Mouse (Mus musculus) CH12.LX (cell line): ENCODE measurements around the gene Qk. TPM values are rescaled to one million over a fixed set of nuclear protein-coding genes. Genes with fewer than 3 reads are reported as not detected.

Source experiments
- DNase-seq: peaks from one replicate; pipeline ENCODE4 v3.0.0-alpha.2; 2013; ENCODE audit errors: extremely low read depth
- H3K27ac ChIP-seq: 2 replicates; pipeline ENCODE4 v1.5.1; 2012; ENCODE audit warnings: low read depth, mild to moderate bottlenecking, control low read depth, moderate library complexity; ENCODE audit not compliant: insufficient read depth
- H3K27me3 ChIP-seq: replicated peaks from 2 replicates; pipeline ENCODE3; 2012; ENCODE audit warnings: inconsistent platforms
- H3K36me3 ChIP-seq, 2 experiments: replicated peaks in 1 of 2; 2 replicates each; pipeline versions ENCODE3 to v1.6.1; 2012; ENCODE audit warnings: inconsistent platforms in 1 of 2, low read length in 1 of 2, mild to moderate bottlenecking in 1 of 2, mixed read lengths in 1 of 2, moderate library complexity in 1 of 2; ENCODE audit not compliant: control insufficient read depth in 1 of 2, insufficient read depth in 1 of 2
- H3K4me1 ChIP-seq, 2 experiments: 2 replicates each; pipeline ENCODE4 v1.6.1; 2012; ENCODE audit warnings: inconsistent platforms in 1 of 2, moderate library complexity in 1 of 2; ENCODE audit not compliant: insufficient read depth in 2 of 2, control insufficient read depth in 1 of 2
- H3K4me2 ChIP-seq: 2 replicates; pipeline ENCODE4 v1.6.1; 2012; ENCODE audit warnings: low read depth, mild to moderate bottlenecking, control low read depth; ENCODE audit not compliant: poor library complexity, insufficient read depth, severe bottlenecking
- H3K4me3 ChIP-seq, 3 experiments: fragments of 150-350 bp in 1 of 3; sonication (generic) in 1 of 3; replicated peaks in 1 of 3; 2 replicates each; pipeline versions ENCODE3 to v1.5.1; 2011 to 2012; ENCODE audit warnings: low read depth in 2 of 3, low read length in 2 of 3, mild to moderate bottlenecking in 2 of 3, moderate library complexity in 2 of 3, control low read depth in 1 of 3, improper control_type of control experiment in 1 of 3, inconsistent platforms in 1 of 3, mixed read lengths in 1 of 3; ENCODE audit not compliant: poor library complexity in 1 of 3
- H3K79me2 ChIP-seq: replicated peaks from 2 replicates; pipeline ENCODE4 v1.6.1; 2012; ENCODE audit warnings: mild to moderate bottlenecking, moderate library complexity; ENCODE audit not compliant: control insufficient read depth, poor library complexity, insufficient read depth, severe bottlenecking; ENCODE audit errors: extremely low read depth
- H3K9ac ChIP-seq: 2 replicates; pipeline ENCODE4 v1.6.1; 2012; ENCODE audit warnings: low read depth, mild to moderate bottlenecking, control low read depth, moderate library complexity; ENCODE audit not compliant: insufficient read depth
- H3K9me3 ChIP-seq: replicated peaks from 2 replicates; pipeline ENCODE3; 2012; ENCODE audit warnings: low read length, inconsistent platforms, mixed read lengths
- BHLHE40 ChIP-seq: IDR thresholded peaks from 2 replicates; pipeline ENCODE4 v1.6.1; 2011; ENCODE audit warnings: mild to moderate bottlenecking, low read depth, low read length, improper control_type of control experiment
- CHD1 ChIP-seq: IDR thresholded peaks from 2 replicates; pipeline ENCODE4 v1.6.1; 2012; ENCODE audit warnings: low read depth, low read length, improper control_type of control experiment, inconsistent platforms
- CHD2 ChIP-seq: IDR thresholded peaks from 2 replicates; pipeline ENCODE4 v1.6.1; 2011; ENCODE audit warnings: low read length, improper control_type of control experiment
- ELF1 ChIP-seq: IDR thresholded peaks from 2 replicates; pipeline ENCODE4 v1.6.1; 2014; ENCODE audit warnings: low read depth, mild to moderate bottlenecking, inconsistent platforms, low read length, improper control_type of control experiment
- HCFC1 ChIP-seq: IDR thresholded peaks from 2 replicates; pipeline ENCODE4 v1.6.1; 2012; ENCODE audit warnings: low read depth, mild to moderate bottlenecking, inconsistent platforms, low read length, improper control_type of control experiment
- MAFK ChIP-seq: IDR thresholded peaks from 2 replicates; pipeline ENCODE4 v1.6.1; 2011; ENCODE audit warnings: low read length, improper control_type of control experiment; ENCODE audit not compliant: insufficient replicate concordance
- MAZ ChIP-seq: IDR thresholded peaks from 2 replicates; pipeline ENCODE4 v1.6.1; 2012; ENCODE audit warnings: low read depth, mild to moderate bottlenecking, inconsistent platforms, low read length, improper control_type of control experiment, moderate library complexity
- MEF2A ChIP-seq: IDR thresholded peaks from 2 replicates; pipeline ENCODE4 v1.6.1; 2014; ENCODE audit warnings: low read depth, mild to moderate bottlenecking, inconsistent platforms, low read length, improper control_type of control experiment, borderline replicate concordance
- MXI1 ChIP-seq: IDR thresholded peaks from 2 replicates; pipeline ENCODE4 v1.6.1; 2011; ENCODE audit warnings: mild to moderate bottlenecking, low read depth, low read length, improper control_type of control experiment
- MYC ChIP-seq: IDR thresholded peaks from 2 replicates; pipeline ENCODE4 v1.6.1; 2011; ENCODE audit warnings: low read depth, mild to moderate bottlenecking, improper control_type of control experiment, low read length
- NRF1 ChIP-seq: IDR thresholded peaks from 2 replicates; pipeline ENCODE4 v1.6.1; 2014; ENCODE audit warnings: low read depth, mild to moderate bottlenecking, inconsistent platforms, low read length, improper control_type of control experiment, moderate library complexity
- POLR2AphosphoS2 ChIP-seq: IDR thresholded peaks from 2 replicates; pipeline ENCODE4 v1.6.1; 2011; ENCODE audit warnings: low read depth, low read length, improper control_type of control experiment
- RAD21 ChIP-seq: IDR thresholded peaks from 2 replicates; pipeline ENCODE4 v1.6.1; 2011; ENCODE audit warnings: low read depth, mild to moderate bottlenecking, low read length, improper control_type of control experiment, moderate library complexity
- RCOR1 ChIP-seq: conservative IDR thresholded peaks from 2 replicates; pipeline ENCODE4 v1.6.1; 2012; ENCODE audit warnings: low read depth, mild to moderate bottlenecking, inconsistent platforms, low read length, improper control_type of control experiment
- SIN3A ChIP-seq: IDR thresholded peaks from 2 replicates; pipeline ENCODE4 v1.6.1; 2012; ENCODE audit warnings: low read length, improper control_type of control experiment, inconsistent platforms
- SMC3 ChIP-seq: IDR thresholded peaks from 2 replicates; pipeline ENCODE4 v1.6.1; 2011; ENCODE audit warnings: low read depth, low read length, improper control_type of control experiment
- UBTF ChIP-seq: IDR thresholded peaks from 2 replicates; pipeline ENCODE4 v1.6.1; 2012; ENCODE audit warnings: low read depth, mild to moderate bottlenecking, inconsistent platforms, low read length, improper control_type of control experiment, moderate library complexity
- USF1 ChIP-seq: IDR thresholded peaks from 2 replicates; pipeline ENCODE4 v1.6.1; 2014; ENCODE audit warnings: low read depth, mild to moderate bottlenecking, inconsistent platforms, low read length, improper control_type of control experiment
- USF2 ChIP-seq: conservative IDR thresholded peaks from 2 replicates; pipeline ENCODE4 v1.6.1; 2011; ENCODE audit warnings: low read depth, low read length, improper control_type of control experiment
- ZKSCAN1 ChIP-seq: IDR thresholded peaks from 2 replicates; pipeline ENCODE4 v1.6.1; 2012; ENCODE audit warnings: low read depth, inconsistent platforms, low read length, improper control_type of control experiment, borderline replicate concordance
- ZMIZ1 ChIP-seq: IDR thresholded peaks from 2 replicates; pipeline ENCODE4 v1.6.1; 2012; ENCODE audit warnings: low read depth, mild to moderate bottlenecking, inconsistent platforms, low read length, improper control_type of control experiment
- dilution Hi-C: fragments of 300-500 bp; cut with MboI; formaldehyde crosslinking; loops from 2 replicates; pipeline ENCODE4 v1.14.3; 2020; ENCODE audit warnings: low sequenced_read_pairs; ENCODE audit not compliant: extremely low pct_unique_long_range_greater_than_20kb, extremely low pct_ligation_motif_present
- in situ Hi-C: fragments of 300-500 bp; cut with MboI; formaldehyde crosslinking; loops from 3 replicates; pipeline ENCODE4 v1.14.3; 2019; ENCODE audit warnings: low sequenced_read_pairs, low pct_ligation_motif_present, low pct_unique_long_range_greater_than_20kb, mixed read lengths
- polyA plus RNA-seq: library from polyadenylated mRNA; unstranded; fragments of >175 nt; gene quantifications from 2 replicates; pipeline ENCODE4 v1.2.1, GENCODE M21; 2012; ENCODE audit warnings: low read depth; ENCODE audit not compliant: insufficient read length
- total RNA-seq, 2 experiments: library from RNA; depleted of rRNA; stranded (reverse); fragments of 300-350 nt in 1 of 2; fragments of >200 nt in 1 of 2; gene quantifications; 2 replicates each; pipeline ENCODE4 v1.2.3; 2012 to 2014

Gene Qk
- total and polyA plus RNA-seq, 3 experiments, result 22.2 to 51.4 (median 29.3) TPM

DNA sequence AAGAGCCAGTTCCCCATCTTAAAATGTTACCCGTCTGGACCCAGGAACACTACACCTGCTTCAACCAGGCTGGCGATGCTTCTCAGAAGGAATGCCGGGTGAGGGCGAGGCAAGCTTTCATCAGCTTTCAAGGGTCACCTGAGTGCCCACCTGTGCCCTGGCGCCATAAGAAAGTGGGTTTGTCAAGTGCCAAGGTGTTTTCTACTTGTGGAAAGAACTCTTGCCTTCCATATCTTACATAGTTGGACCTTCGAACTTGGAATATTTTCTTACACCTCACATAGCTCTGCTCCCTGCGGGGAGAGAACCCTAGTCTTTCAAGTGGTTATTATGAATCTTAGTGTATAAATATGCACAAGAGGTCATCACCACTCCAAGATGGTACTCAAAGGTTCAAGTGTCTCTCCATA is 42.2 kb upstream of the Qk start:
- H3K4me3 ChIP-seq, result no peak overlapping the region
- no peak overlapping the region for H3K27ac ChIP-seq
- no peaks in the 10 kb centered on the region for H3K4me1 ChIP-seq
- no peak overlapping the region for H3K4me2 ChIP-seq
- H3K9me3 ChIP-seq, result no peaks in the 10 kb centered on the region
- no peaks in the 10 kb centered on the region for H3K79me2 ChIP-seq
- no peak for TF ChIP-seq HCFC1
- no peak for TF ChIP-seq MXI1
- no peak for TF ChIP-seq USF2
- TF ChIP-seq BHLHE40, result no peak
- no peak for TF ChIP-seq MAZ
- no peak for TF ChIP-seq ELF1
- TF ChIP-seq RAD21, result no peak
- no peak for TF ChIP-seq MAFK
- no peak for TF ChIP-seq CHD2
- no peak for TF ChIP-seq POLR2AphosphoS2
- no peak for TF ChIP-seq MYC
- no peak for TF ChIP-seq NRF1
- no peaks in the 10 kb centered on the region for H3K36me3 ChIP-seq
- no peak overlapping the region for H3K9ac ChIP-seq
- dilution Hi-C loops, result no loop called here
- no peaks in the 10 kb centered on the region for H3K27me3 ChIP-seq
- in situ Hi-C loops, result no loop called here
- DNase-seq, result no peak

DNA sequence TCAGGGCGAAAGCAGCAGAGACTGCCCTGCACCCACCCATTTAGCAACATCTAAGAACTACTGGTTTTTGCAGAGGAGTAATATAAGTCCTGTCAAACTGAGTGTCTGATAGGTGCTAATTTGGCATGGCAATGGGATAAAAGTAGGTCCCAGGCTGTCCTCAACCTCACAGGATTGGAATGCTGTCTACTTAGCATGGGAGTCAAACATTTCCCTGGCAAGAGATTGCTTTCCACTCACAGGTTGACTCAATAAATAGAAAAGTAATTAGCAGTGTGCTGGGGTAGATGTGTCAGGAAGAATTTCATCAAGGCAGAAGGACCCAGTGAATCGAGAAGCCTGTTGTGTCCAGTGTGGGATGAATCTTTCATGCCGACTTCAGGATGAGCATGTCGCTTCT is 41.1 kb upstream of the Qk start:
- dilution Hi-C loops, result no loop called here
- TF ChIP-seq MAZ (no peak), CHD2 (no peak), USF1 (no peak), MEF2A (no peak), MYC (no peak), ZMIZ1 (no peak), UBTF (no peak), SMC3 (no peak), RCOR1 (no peak), CHD1 (no peak), SIN3A (no peak), MAFK (no peak), ZKSCAN1 (no peak)

More for the DNA sequence above, 41.1 kb upstream of the Qk start:
- Histone ChIP-seq H3K36me3 (no peaks in the 10 kb centered on the region), H3K4me1 (no peaks in the 10 kb centered on the region), H3K9ac (no peak overlapping the region), H3K9me3 (no peaks in the 10 kb centered on the region), H3K79me2 (no peaks in the 10 kb centered on the region), H3K4me3 (no peak overlapping the region), H3K4me2 (no peak overlapping the region), H3K27ac (no peak overlapping the region), H3K27me3 (no peaks in the 10 kb centered on the region)
- in situ Hi-C loops, result no loop called here
- DNase-seq, result no peak
